Mouse (Mus musculus): ENCODE measurements around the gene Strc. TPM values are rescaled to one million over a fixed set of nuclear protein-coding genes. Genes with fewer than 3 reads are reported as not detected.
"Not testable (repeated sequence)": the region's sequence is repeated elsewhere in the genome, so short reads cannot be mapped to it uniquely, and the experiment has no call there.

Gene Strc
- under 1 TPM; 0.09 to 0.23 TPM for total RNA-seq (2021)
- long read RNA-seq, experiment 1, partial matches to known transcripts, result 0 of 1 reads
- long read RNA-seq, experiment 1, other reads (novel, unspliced or antisense), result 1 of 1 reads
- long read RNA-seq, experiment 2, result 0 reads

DNA sequence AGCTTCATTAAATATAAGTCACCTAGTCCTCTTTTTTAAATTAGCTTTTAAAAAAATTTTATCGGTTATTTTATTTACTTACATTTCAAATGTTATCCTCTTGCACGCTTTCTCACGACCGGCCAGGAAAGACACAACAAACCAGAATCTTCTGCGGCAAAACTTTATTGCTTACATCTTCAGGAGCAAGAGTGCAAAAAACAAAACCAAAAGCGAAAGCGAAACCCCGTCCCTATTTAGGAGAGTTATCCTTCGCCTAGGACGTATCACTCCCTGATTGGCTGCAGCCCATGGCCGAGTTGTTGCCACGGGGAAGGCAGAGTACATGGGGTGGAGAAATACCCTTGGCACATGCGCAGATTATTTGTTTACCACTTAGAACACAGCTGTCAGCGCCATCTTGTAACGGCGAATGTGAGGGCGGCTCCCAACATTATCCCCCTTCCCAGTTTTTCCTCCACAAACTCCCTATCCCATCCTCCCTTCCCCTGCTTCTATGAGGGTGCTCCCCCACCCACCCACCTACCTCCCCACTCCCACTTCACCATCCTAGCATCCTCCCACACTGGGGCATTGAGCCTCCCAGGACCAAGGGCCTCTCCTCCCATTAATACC is at the start of gene Strc:
TSS of gene Strc (minus strand) at position 208 of the 615 bp plus-strand sequence.
- not testable (repeated sequence) for DNase-seq (ENCODE audit: low spot score in 2 of 2)

DNA sequence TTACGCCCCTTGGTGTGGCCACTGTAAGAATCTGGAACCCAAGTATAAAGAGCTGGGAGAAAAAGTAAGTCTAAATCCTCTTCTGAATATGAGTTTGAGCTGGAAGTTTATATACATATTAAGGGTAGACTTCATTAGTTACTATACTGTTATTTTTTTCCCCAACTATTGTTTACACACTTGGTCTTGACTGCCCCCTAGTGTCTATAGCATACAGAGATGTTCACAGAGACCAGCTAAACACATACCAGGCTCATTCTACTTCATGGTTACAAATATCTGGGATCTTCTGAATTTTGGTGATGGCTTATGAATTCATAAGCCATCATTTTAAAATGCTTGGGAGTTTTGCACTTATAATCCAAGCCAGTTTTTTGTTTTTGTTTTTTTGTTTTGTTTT is 47.9 kb upstream of the Strc start:
- DNase-seq (ENCODE audit: low spot score in 2 of 2), result no peak

DNA sequence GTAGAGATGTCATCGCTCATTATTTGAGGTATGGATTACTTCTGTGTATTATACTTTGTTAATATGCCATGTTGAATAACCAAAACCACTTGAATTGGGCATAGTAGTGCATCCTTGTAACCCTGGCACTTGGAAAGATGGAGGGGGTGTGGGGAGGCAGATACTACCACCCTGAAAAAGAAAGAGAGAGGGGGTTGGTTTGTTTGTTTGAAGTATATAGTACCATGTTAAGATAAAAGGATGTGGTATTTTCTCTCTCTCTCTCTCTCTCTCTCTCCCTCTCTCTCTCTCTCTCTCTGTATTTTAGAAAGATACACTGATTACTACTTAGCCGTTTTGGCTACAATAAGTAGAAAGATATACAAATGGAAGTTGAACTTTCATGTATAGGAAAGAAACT is 38.9 kb upstream of the Strc start:
- no peak for DNase-seq (ENCODE audit: low spot score in 2 of 2)

DNA sequence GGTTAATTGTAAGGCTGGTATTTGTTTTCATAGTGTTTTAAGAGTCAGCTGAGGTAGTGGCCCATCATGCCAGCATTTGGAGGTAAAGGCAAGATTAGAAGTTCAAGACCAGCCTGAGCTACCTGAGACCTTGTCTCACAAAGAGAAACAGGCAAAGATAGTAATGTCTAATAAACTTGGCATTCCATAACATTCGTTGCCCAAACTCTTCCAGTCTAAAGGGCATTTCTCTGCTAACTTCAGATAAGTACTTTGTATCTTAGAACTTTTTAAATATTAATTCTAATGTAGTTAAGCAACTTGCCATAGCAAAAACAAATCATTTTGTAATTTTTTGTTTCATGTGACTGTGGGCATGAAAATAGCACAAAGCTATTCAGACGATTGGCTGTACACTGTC is 36.2 kb upstream of the Strc start:
- no peak for DNase-seq (ENCODE audit: low spot score in 2 of 2)

DNA sequence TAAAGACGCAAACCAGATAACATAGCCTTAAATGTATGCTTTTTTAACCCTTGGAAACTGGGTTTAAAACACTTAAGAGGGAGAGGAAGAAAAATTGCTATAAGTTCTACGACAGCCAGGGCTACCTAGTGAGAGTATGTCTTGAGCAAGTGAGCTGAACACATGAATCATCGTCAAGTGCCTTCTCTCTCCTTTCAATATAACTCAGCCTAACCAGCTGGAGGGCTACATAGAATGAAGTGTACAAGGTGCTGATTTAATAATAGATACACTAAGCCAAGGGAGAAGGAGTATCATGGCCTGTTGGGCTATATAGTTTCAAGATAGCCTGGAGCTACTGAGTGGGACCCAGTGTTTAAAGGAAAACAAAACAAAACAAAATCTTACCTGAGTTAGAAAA is 31.5 kb upstream of the Strc start:
- DNase-seq (ENCODE audit: low spot score in 2 of 2), result no peak

DNA sequence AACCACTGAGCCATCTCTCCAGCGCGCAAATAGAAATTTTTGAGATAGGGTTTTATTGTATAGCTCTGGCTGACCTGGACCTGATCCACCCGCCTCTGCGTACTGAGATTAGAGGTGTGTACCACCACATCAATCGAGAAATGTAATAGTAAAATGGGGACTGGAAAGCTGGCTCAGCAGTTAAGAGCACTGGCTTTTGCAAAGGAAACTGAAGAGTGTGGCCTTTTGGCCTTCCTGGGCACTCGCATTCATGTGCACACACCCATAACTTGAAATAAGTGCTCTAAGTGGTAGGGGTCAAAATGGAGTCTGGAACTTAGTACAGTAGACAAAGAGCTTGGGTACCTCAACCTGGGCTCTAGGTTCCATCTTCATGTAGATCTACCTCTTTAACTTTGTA is 29.4 kb upstream of the Strc start:
- DNase-seq (ENCODE audit: low spot score in 2 of 2), result no peak

DNA sequence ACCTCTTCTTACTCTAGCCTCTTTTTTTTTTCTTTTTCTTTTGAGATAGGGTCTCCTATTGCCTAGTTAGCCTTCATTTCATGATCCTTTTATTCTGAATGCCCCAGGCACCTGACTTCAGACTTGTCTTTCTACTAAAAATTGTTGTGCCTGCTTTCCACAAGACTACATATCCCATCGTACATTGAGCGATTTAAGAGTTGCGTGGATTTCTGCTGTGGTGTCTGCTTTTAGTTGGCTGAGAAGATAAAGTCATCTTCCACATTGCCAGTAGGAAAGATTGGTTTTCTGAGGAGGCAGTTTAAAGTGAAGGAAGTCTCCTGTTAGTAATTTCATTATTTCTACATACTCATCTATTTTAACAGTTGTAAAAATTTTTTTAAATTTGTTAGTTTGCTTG is 28.6 kb upstream of the Strc start:
- no peak for DNase-seq (ENCODE audit: low spot score in 2 of 2)

DNA sequence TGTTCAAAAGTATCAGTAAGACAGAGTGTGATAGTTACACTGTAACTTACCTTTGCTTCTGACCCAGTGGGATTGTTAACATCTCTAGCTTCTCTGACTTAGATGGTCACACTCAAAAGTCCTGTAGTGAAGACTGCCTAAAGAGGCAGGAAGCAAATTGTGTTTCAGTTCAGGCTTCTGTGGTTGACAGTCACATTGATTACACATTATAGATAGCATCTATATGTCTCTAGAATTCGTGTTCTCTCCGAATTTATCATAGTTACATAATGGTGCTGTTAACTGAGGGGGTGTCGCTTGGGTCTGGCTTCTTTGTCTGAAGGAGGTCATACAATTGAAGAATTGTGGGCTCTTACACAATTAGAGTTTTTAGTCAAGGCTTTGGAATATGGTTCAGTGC is 28.1 kb upstream of the Strc start:
- no peak for DNase-seq (ENCODE audit: low spot score in 2 of 2)

DNA sequence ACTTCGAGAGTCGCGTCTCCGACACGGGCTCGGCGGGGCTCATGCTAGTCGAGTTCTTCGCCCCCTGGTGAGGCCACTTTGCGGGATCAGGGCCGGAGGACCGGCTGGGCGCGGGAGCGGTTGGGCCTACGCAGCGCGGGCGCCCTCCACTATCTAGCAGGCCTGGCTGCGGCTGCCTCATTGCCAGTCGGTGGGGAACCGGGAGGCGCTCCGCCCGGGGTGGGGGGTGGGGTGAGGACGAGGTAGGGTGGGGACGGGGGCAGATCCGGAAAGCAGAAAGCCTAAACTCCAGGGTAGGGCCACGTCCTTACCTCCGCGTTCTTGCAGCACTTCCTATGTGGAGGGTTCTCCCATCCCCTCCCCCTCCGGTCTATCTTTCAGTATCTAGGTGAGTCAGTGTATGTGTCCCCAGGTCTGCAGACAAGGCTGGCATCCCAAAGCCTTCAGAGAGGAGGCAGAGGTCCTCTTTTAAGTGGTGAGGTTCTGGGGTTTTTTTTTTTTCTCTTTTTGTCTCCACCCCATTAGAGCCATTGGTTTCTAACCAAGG is 27.2 kb upstream of the Strc start:
- peak; percentile 11 to 40 for DNase-seq (ENCODE audit: low spot score in 2 of 2)

DNA sequence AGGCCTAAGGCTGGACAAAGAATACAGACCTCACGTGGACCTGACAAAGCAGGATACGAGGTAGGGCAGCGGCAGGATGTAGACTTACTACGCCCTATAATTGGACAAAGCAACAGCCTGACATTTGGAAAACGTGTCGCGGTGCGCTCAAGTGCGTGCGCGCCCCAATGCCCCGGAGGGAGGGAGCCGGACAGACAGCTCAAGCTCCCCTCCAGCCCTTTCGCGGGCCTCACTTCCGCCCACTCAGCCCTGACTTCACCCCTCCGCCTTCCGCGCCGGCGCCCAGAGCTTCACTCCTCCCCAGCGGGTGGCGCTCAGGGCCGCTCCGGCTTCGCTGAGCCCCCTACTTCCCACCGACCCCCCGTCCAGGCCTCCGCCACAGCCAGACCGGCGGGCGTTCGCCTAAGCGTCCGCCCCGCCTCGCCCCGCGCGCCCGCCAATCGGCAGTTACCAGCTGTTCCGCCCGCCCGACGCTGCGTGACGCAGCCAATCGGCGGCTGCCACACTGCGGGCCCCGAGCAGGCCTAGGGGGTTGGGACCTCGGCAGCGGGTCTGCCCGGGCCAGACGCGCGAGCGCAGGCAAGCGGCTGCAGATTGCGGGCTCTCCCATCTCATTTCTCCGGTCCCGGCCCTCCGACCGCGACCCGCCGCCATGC is 26.5 kb upstream of the Strc start, which contains the start of the genes Pdia3 and Catsper2:
TSS of gene Pdia3 (plus strand) at position 389 of the 656 bp plus-strand sequence.
TSS of gene Catsper2 (minus strand) at position 406 of the 656 bp plus-strand sequence.
- peak; percentile 93 to 97 for DNase-seq (ENCODE audit: low spot score in 2 of 2)

DNA sequence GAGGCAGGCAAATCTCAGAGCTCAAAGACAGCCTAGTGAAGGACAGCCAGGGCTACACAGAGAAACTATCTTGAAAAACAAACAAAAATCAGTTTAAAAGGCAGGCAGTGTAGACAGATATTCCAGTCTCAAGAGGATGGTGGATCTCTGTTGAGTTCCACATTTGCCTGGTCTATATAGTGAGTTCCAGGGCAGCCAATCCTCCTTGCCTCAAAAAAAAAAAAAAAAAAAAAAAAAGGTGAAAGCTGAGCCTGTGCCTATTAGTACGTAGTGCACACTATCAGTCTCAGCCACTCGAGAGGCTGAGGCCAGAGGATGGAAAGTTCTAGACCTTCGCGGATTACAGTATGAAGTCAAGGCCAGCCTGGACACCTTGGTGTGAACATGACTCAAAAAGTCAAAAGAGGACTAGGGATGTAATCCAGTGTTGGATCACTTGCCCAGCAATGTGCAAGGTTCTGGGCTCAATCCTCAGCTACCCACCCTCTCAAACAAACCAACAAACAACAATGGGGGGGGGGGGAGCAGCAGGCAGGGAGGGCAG is 25.9 kb upstream of the Strc start:
- DNase-seq (ENCODE audit: low spot score in 2 of 2), result no peak

DNA sequence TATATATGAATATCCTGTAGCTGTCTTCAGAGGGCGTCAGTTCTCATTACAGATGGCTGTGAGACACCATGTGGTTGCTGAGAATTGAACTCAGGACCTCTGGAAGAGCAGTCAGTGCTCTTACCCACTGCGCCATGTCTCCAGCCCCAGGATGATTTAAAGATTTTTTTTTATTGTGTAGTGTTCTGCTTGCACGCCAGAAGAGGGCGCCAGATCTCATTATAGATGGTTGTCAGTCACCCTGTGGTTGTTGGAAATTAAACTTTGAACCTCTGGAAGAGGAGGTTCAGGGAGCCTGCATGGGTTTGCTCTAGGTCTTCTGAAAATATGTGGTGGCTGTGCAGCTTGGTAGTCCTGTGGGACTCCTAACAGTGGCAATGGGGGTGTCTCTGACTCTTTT is 21.2 kb upstream of the Strc start:
- DNase-seq (ENCODE audit: low spot score in 2 of 2), result peak in 1 of 2 experiments; percentile 13

DNA sequence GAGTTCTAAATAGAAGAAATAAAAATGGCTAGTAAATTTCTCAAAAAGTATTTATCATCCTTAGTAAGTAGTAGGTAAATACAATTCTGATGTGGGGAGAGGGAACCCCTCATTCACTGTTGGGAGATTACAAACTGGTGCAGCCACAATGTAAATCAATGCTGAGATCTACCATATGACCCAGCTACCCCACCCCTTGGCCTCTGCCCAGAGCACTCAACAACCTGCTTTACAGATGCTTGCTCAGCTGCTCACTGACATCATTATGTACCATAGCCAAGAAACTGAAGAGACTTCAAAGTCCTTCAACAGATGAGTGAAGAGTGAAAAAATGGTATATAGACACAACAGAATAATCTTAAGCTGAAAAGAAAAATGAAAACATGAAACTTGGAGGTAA is 16.3 kb upstream of the Strc start:
- no peak for DNase-seq (ENCODE audit: low spot score in 2 of 2)

DNA sequence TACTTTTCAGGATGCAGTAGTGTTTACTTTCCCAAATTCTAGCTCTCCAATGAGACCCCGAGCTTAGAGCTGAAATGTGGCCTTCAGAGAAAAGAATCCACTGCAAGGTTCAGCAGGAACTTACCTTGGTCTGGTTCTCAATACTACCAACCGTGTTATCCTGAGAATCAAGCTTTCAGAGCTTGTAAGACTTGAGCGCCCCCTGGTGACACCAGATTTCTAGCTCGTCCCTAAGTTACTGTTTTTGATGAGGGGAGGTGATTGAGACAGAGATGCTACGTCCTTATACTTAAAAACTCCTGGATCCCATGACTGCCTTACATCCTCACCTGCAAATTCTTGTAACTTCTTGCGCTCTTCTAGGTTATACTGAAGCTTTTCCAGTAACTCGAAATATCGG is 9.7 kb upstream of the Strc start:
- DNase-seq (ENCODE audit: low spot score in 2 of 2), result peak; percentile 88 to 95

DNA sequence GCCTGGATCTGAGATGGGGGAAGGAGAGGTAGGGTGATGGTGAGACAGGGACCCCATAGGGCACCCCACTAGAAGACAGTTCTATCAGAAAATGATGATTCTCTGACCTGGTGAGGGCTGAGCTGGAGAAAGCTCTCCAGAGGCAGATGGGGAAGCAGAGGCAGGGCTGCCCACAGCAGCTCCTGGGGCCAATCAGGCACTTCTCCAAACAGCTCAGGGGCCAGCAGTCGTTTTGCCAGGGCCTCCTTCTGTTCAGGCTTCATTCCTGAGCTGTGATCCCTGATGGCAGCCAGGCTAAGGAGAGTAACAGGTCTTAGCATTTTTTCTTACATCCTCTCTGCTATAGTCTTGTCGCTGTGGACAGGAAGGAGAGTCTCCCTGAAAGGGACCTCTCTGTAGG is 12.2 kb downstream of the Strc start:
- no peak for DNase-seq (ENCODE audit: low spot score in 2 of 2)

DNA sequence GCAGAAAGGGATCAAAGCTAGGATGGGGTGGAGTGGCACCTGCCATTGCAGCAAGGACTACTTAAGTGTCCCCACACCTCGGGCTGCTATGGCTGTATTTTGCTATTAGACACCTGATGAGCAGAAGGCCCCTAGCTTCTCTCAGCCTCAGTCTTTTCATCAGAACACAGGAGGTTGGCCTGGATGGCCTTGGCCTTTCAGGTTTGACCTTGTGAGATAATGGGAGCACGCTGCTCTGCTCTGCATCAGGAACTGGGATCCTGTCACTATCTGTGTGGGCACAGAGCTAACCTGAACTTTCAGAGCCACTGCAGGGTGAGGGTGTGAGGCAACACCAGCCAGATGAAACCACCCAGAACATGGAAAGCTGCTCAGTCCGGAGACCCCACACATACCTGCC is 14.7 kb downstream of the Strc start:
- DNase-seq (ENCODE audit: low spot score in 2 of 2), result no peak

DNA sequence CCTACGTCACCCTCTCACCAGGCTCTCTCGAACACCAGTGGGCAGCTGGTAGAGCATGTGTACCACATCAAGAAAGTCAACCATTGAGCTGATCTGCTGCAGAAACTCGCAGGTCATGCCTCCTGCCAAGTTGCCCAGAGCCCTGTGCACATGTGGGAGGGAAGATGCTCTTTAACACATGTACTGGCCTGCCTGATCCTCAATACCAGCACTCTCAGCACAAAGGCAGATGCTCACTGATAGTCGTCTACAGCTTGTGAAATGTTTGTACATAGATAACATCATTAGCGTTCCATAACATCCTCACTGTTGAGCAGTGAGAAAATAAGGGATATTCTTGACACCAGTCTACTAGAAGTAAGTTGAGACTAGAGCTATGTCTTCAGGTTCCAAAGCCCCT is 16.0 kb downstream of the Strc start:
- DNase-seq (ENCODE audit: low spot score in 2 of 2), result no peak

DNA sequence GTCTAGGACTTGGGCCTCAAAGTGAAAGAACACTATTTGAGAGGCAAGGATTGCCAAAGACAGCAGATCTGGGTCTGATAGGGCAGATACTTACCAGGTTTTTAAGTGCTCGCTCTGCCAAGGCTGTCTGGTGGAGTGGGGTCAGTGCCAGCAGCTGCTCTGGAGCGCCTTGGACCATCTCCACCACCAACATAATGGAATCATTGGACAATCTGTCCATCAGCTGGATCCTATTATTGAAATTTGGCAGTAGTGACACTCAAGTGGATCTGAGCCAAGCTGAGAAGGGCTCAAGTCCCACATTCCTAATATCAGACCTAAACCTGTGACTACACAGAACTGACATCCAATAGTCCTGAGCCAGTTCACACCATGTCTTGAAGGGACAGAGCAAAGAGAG is 18.1 kb downstream of the Strc start:
- no peak for DNase-seq (ENCODE audit: low spot score in 2 of 2)

DNA sequence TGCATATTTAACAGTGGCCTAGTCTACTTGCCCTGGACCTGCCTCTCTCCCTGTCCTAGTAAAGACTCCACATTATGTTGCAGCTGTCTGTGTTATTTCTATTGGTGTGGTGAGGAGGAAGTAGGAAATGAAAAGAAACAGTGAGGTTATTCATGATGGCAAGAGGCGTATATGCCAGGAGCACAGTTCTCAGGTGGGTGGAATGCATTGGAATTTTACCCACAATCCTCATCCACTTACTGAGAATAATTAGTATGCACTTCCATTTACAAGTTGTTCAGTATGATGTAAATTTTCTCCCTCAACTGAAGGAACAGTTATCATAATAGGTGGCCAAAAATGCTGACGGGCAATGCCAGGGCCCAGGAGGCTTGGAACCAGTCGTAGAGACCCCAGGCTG is 23.3 kb downstream of the Strc start:
- DNase-seq (ENCODE audit: low spot score in 2 of 2), result peak in 1 of 2 experiments; percentile 7

DNA sequence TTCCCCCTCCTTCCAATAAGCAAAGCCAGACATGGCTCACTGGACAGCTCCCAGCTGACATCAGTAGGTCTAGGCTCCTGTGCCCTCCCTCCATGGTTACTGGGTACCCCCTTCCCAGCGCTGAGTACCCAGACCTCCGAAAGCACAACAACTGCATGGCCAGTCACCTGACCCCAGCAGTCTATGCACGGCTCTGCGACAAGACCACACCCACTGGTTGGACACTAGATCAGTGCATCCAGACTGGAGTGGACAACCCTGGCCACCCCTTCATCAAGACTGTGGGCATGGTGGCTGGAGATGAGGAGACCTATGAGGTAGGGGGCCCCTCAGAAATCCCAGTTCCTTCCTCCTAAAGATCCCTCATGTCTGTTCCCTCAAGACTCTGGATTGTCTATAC is 27.5 kb downstream of the Strc start:
- DNase-seq (ENCODE audit: low spot score in 2 of 2), result no peak

DNA sequence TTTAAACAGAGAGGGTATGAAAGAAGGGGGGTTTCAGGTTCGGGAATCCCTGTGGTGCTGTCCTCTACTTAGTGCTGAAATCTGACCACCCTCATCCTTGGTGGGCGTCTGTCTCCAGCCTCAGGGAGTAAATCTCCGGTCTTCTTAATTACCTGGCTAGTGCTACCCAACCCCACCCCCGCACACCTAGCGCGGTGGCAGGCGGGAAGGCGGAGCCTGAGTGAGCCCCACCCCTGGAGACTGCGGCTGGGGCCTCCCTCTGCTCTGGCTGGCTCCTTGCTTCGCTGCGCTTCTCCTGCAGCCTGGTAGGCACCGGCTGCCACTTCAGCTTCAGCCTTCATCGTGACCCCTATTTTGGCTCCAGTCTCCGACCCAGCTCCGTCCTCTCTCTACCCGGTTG is 28.6 kb downstream of the Strc start:
- peak; percentile 82 to 87 for DNase-seq (ENCODE audit: low spot score in 2 of 2)

DNA sequence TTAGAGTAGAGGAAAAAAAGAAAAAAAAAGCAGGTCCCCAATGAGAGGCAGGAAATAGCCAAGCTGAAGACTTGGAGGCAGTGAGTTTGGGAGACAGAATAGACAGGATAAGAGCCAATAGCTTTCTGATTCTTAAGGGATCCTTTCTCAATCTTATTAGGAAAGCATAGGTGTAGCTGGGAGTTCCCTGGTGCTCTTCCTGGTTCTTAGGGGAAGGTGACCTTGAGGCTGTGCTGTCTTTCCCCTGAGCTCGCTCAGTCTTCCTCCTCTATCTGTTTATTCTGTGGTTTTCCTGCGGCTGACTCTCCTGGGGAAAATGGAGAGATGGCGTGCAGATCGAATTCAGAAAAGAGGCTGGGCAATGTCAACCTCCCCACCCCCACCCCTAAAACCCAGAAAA is 29.0 kb downstream of the Strc start:
- no peak for DNase-seq (ENCODE audit: low spot score in 2 of 2)
